Mouse (Mus musculus) ES-Bruce4 (cell line): ENCODE data around the gene Gm26602.

Experiments used
- CTCF ChIP-seq: IDR thresholded peaks from one replicate; pipeline ENCODE4 v1.8.1; 2011; ENCODE audit warnings: low read depth, low read length
- POLR2A ChIP-seq: IDR thresholded peaks from one replicate; pipeline ENCODE4 v1.8.1; 2011; ENCODE audit warnings: low read length; ENCODE audit not compliant: insufficient read depth

DNA sequence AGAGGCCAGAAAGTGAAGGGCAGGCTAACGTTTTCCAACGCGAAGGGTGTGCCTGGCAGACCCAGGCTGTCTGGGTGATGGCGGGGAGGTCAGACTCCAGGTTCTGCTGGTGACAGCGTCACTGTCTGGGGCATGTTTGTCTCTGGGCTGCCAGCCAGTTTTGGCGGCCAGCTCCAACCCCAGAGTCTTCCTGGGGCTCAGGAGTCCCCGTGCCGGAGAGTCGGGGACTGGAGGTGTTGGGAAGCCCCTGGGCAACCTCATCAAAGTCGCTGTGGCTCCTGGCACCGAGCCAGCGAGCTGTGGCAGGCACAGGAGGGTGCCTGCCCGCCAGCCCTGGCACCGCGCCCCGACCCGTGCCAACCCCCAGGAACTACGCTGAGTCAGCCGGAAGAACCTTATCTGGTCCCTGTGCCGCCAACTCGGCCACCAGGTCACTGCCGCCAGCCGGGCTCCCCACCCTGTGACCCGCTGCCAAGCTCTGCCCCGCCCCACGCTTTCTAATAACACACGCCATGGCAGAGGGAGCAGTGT, 26.3 kb downstream of the Gm26602 start:
- TF ChIP-seq POLR2A = no peak
- TF ChIP-seq CTCF = no peak
